Mouse (Mus musculus) heart, adult 9 months (tissue): ENCODE measurements around the gene Eef1a2.
"Not testable (repeated sequence)": the region's sequence is repeated elsewhere in the genome, so short reads cannot be mapped to it uniquely, and the experiment has no call there.

Experiments
- DNase-seq, 2 experiments: peaks; one replicate each; pipeline ENCODE4 v3.0.0; 2022; ENCODE audit warnings: low spot score in 2 of 2

Eef1a2 gene

GRCm38 (mm10) chr2:181156248-181157121 is at the start of gene Eef1a2:
Eef1a2 (minus strand) TSS chr2:181157014.
- DNase-seq = peak; percentile 57 to 72

GRCm38 (mm10) chr2:181206118-181206517 is 49.3 kb upstream of the Eef1a2 start:
- no peak for DNase-seq

- DNase-seq = no peak
These were observed 48.9 kb upstream of the Eef1a2 start for GRCm38 (mm10) chr2:181205678-181206077.

- no peak for DNase-seq
These were observed 46.1 kb upstream of the Eef1a2 start for GRCm38 (mm10) chr2:181202886-181203285.

GRCm38 (mm10) chr2:181202422-181202821 is 45.6 kb upstream of the Eef1a2 start, which contains the start of gene Ptk6:
Ptk6 (minus strand) TSS chr2:181202789.
- no peak for DNase-seq

- no peak for DNase-seq
These were observed 44.8 kb upstream of the Eef1a2 start for GRCm38 (mm10) chr2:181201606-181202005.

- DNase-seq = no peak
These were observed 40.0 kb upstream of the Eef1a2 start for GRCm38 (mm10) chr2:181196628-181197300.

GRCm38 (mm10) chr2:181193044-181193443 is 36.2 kb upstream of the Eef1a2 start:
- DNase-seq = no peak

GRCm38 (mm10) chr2:181191936-181192335 is 35.1 kb upstream of the Eef1a2 start:
- DNase-seq = no peak

- not testable (repeated sequence) for DNase-seq
These were observed 34.6 kb upstream of the Eef1a2 start for GRCm38 (mm10) chr2:181191385-181191784.

GRCm38 (mm10) chr2:181189321-181189720 is 32.5 kb upstream of the Eef1a2 start:
- DNase-seq = no peak

GRCm38 (mm10) chr2:181188681-181189080 is 31.9 kb upstream of the Eef1a2 start:
- DNase-seq = peak; percentile 26 to 55

- peak; percentile 95 to 97 for DNase-seq
These were observed 30.5 kb upstream of the Eef1a2 start, which contains the start of gene Ppdpf for GRCm38 (mm10) chr2:181187121-181188000. Ppdpf (plus strand) TSS chr2:181187247.

GRCm38 (mm10) chr2:181186635-181187034 is 29.8 kb upstream of the Eef1a2 start:
- DNase-seq = peak; percentile 79 to 88

GRCm38 (mm10) chr2:181180898-181181297 is 24.1 kb upstream of the Eef1a2 start:
- peak; percentile 53 to 56 for DNase-seq

- DNase-seq = no peak
These were observed 21.7 kb upstream of the Eef1a2 start for GRCm38 (mm10) chr2:181178471-181178870.

GRCm38 (mm10) chr2:181178015-181178414 is 21.2 kb upstream of the Eef1a2 start:
- DNase-seq = no peak

- DNase-seq = no peak
These were observed 17.8 kb upstream of the Eef1a2 start for GRCm38 (mm10) chr2:181174646-181175045.

GRCm38 (mm10) chr2:181166469-181166868 is 9.7 kb upstream of the Eef1a2 start:
- DNase-seq = no peak

GRCm38 (mm10) chr2:181160821-181161220 is 4.0 kb upstream of the Eef1a2 start:
- DNase-seq = no peak

GRCm38 (mm10) chr2:181159771-181160170 is 3.0 kb upstream of the Eef1a2 start:
- peak in 1 of 2 experiments; percentile 67 for DNase-seq

- peak; percentile 70 to 74 for DNase-seq
These were observed 2.3 kb upstream of the Eef1a2 start for GRCm38 (mm10) chr2:181159091-181159514.
